Mouse (Mus musculus) lung, postnatal 14 days (tissue): ENCODE measurements around the gene Morn2.

Experiments
- DNase-seq: peaks from one replicate; pipeline ENCODE4 v3.0.0; 2021

The Morn2 gene

GRCm38 (mm10) chr17:80324521-80324920 lies 34.5 kb downstream of the Morn2 start:
- no peak for DNase-seq

GRCm38 (mm10) chr17:80325456-80325855 lies 35.5 kb downstream of the Morn2 start:
- no peak for DNase-seq

- no peak for DNase-seq
Measured at GRCm38 (mm10) chr17:80326431-80326830, 36.4 kb downstream of the Morn2 start.

DNA sequence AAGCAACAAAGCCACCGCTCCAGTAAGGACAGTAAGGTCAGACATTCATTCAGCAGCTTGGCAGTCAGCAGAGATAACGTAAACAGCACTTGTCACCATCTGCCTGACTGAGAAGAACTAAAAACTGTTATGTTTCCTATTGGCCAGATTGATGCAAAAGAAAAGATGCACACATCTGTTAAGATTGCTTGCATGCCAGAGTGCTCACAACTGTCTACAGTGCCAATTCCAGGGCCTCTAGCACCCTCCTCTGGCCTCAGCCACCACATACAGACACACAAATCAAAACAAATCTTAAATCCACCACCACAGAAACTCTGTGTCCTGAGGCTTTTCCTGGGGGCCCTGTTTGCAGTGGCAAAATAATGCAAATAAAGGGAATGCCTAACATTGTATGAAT lies 42.4 kb downstream of the Morn2 start:
- peak; percentile 7 for DNase-seq

- peak; percentile 7 for DNase-seq
Measured at GRCm38 (mm10) chr17:80345277-80345676, 55.3 kb downstream of the Morn2 start.

DNA sequence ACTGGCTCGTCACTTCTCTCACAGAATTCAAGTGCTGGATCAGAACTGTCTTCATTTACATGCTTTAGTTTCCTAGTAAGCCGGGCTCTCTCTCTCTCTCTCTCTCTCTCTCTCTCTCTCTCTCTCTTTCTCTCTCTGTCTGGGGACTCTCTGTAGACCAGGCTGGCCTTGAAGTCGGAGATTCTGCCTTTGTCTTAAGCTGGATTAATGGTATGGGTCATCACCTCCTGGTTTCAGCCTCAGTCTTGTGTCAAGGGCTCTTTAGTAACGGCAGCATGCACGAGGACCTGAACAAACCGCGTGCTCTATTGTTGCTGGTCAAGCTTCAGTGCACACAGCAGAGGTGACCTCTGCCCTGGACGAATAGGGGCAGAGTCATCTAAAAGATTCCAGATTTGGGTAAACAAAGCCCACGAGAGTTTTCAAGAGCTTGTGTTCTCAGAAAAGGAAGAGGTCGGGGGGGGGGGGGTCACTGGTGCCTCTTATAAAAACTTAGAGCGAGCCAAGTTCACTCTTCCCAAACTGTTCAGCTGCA lies 56.7 kb downstream of the Morn2 start:
- no peak for DNase-seq
